Mouse (Mus musculus) stomach, postnatal 0 days (tissue): ENCODE results near the gene Pcgf6.
"Not testable (repeated sequence)": the region's sequence is repeated elsewhere in the genome, so short reads cannot be mapped to it uniquely, and the experiment has no call there.

Experiments used
- CTCF ChIP-seq: IDR thresholded peaks from 2 replicates; pipeline ENCODE4 v1.5.1; 2016; ENCODE audit warnings: antibody characterized with exemption, low read depth, mild to moderate bottlenecking, moderate library complexity
- EP300 ChIP-seq: optimal IDR thresholded peaks from 2 replicates; pipeline ENCODE3; 2016; ENCODE audit warnings: antibody characterized with exemption

GRCm38 (mm10) chr19:46992329-46992728 is 58.4 kb downstream of the Pcgf6 start:
- not testable (repeated sequence) for TF ChIP-seq EP300, CTCF
